Mouse (Mus musculus) layer of hippocampus, adult 11-12 months (tissue): ENCODE data around the gene H2afj.
"Not testable (repeated sequence)": the region's sequence is repeated elsewhere in the genome, so short reads cannot be mapped to it uniquely, and the experiment has no call there.

ENCODE experiments used
- DNase-seq: peaks from one replicate; pipeline ENCODE4 v3.0.0; 2022; ENCODE audit warnings: low spot score

The H2afj gene

DNA sequence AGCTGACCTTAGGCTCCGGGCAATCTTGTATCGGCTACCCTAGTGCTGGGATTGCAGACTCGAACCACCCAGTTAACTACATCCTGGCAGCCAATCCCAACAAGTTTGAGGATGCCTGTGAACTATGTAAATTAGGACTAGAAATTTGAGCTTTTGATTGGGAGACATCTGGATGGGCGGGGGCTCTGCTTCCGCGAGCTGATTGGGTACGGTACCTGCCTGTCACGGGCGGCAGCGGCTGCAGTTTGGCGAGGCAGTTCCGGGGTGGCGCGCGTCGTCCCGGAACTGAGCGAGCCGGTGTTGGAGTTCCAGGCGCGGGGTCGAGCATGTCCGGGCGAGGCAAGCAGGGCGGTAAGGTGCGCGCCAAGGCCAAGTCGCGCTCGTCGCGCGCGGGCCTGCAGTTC, at the start of gene H2afj:
Gene H2afj (plus strand): TSS at position 231 of the 404 bp plus-strand sequence.
- DNase-seq, result peak; percentile 99

DNA sequence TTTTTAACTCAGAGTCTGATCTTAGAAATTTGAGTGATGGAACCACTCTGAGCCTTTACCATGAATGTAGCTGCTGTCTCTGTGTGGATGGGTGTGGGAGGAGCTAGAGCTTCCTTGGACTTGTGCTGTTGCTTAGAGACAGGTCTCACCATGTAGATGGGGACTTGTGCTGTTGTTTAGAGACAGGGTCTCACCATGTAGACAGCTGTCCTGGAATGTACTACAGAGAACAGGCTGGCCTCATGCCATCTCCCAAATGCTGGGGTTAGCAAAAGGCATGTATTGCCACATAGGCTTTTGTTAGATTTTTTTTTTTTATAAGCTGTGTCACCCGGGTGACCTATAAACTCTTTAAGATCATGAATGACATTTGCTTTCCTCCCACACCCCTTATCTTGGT, 44.1 kb upstream of the H2afj start:
- no peak for DNase-seq

DNA sequence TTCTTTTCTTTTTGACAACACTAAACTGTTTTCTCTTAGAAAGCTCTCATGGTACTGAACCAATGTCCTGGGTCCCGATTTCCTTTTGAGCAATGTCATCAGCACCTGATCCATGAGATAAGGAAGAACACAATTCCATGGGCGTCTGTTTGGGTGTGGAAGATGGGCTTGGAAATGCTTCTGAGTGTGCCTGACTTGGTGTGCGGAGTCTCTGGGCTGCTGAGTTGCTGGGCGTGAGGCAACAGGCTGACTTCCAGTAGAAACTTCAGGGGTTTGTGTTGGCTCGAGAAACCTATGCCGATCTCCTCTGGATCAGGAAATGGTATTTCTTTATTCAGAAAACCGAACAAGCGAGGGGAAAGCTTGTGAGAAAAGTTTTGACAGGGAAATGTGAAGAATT, 38.9 kb upstream of the H2afj start:
- no peak for DNase-seq

DNA sequence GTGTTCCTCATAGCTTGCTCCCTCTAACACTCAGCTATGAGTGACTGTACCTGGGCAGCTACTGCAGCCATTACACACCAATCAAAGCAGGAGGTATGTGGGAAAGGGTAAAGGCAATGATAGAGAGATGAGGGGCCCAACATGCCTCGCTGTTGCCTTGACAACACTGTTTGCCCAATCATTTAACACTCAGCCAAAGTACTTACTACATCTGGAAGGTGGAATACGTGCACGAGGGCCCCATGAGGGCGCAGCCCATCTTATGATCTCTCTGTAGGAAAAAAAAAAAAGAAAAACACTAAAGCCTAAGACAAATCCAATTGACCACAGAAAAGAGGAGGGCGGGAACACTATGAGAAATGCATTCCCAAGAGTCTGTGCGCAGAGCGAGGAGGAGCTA, 38.2 kb upstream of the H2afj start:
- DNase-seq, result no peak

DNA sequence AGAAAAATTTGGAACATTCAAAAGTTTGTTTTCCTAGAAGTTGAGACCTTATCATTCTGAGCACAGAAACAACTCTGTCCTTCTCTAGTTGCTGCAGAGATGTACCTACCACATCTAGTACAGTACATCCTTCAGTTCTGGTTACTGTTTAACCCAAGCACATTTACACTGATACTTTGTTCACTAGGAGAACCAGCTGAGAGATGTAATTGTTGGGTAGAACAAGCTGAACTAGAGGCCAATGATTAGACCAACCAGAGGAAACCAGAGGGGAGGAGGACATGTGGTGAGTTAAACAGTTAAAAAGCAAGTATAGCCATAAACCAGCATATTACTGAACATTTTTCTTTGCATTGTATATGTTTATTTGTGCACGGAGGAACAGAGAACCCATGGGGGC, 31.7 kb upstream of the H2afj start:
- DNase-seq, result no peak

DNA sequence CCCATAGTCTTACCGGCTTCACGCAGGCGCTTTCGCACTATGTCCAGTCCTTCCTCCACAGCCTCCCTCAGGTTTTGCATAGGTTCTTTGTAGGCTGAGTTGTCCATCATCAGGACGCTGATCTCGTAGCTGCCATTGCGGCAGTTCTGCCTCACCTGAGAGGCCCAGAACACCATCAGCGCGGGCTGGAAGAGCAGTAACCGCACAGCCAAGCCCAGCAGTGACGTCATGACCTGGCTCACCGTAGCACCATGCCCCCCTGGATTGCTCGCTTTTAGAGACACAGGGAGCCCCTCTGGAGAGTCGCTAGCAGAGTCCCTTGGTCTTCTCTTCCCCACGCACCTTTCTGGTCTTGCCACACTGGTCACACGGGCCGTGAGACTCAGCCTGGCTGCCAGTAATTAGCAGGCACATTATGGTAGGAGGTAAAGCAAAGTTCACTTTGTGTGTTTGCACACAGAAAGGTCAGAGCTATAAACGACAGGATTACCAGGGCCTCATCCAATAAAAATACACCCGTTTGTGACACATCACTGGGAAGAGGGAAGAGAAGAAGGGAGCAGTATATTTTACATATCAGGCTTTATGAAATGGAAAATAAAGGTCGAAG, 26.6 kb upstream of the H2afj start, which contains the start of gene Gucy2c:
Gene Gucy2c (minus strand): TSS at position 389 of the 610 bp plus-strand sequence.
- no peak for DNase-seq

DNA sequence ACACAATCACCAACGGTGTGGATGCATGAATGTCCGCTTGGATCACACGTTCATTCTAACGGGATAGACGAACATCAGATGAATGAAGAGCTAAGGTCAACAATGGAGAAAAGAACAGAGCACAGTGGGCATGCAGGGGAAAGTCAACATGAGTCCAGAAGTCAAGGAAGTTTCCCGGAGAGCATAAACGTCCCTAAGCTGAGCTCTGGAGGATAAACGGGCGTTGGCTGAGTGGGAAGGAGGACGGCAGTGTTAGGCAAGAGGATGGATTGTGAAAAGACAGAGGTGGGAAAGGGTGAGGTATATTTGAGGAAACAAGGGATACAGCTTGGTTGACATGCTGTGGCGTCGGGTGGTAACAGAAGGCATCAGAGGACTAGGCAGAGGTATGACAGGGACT, 25.9 kb upstream of the H2afj start:
- no peak for DNase-seq

DNA sequence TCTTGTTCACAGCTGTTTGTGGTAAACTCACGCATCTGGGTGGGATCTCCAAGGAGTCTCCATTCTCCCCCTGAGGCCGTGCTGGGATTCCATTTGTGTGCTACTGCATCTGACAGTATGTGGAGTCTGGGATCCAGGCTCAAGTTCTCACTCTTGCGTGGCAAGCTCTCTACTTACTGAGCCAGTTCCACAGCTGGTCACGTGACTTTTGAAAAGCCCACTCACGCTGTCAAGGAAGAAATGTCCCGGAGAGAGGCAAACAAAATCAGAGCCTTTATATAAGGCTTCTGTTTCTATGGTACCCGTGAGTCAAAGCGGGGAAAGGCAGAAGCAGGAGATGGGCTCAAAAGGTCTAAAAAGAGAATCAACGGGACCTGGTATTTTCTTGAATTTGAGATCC, 25.3 kb upstream of the H2afj start:
- no peak for DNase-seq

DNA sequence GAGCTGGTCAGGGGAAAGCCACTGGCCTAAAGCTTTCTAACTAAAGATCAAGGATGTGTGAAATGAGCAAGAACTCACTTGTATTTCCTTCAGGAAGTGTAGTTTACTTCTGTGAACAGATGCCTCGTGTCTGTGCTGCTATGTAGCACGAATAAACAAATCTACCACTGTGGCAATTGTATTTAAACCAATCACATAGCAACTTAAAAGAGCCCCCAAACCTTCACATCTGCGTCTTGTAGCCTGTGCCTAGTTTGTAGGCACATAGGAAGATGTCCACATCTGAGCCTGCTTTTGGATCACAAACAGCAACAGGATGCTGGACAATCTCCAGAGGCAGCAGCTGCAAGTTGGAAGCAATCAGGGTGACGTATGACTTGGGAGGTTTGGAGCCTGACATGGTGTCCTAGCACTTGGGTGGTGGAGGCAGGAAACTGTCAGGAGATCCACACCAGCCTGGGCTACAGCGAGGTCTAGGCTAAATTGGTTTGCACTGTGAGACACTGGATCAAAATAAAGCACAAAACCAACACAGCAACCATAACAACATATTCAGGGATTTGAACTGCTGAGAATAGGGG, 18.6 kb upstream of the H2afj start:
- peak; percentile 34 for DNase-seq

DNA sequence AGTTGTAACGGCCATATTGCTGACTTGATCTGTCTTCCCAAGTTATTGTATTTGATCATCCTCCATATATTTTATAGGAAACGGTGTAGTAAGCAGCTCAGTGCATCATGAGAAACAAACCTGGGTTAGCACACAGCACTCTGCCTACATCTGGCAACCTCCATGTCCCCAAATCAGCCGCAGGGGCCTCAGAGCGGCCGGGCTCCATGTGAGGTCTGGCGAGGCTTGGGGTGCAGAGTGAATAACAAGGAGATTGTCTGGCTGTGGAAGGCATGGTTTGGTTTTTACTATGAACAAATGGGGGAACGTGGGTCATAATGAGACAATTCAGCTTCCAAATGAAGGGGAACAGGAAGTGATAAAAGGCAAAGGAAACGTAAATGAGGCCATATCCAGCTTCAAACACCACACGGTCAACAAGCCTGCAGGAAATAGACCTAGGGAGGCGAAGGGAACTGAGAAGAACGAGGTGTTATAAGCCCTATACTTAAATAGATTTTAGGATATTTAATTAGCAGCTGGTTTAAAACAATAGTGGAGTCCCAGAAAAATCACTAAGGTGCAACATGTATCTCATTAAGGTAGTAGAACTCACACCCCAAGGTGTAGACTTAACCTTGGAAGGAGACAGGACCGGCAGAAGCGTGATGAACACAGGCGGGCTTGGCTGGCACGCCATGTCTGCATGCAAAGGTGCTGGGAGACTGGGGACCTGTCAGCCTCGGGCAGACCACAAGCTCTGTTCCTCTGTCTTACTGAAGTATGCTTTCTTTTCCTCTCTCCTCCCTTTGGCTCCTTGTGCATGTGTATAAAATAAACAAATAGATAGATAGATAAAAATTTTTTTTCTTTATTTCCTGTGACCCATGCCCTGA, 14.9 kb upstream of the H2afj start:
- no peak for DNase-seq

DNA sequence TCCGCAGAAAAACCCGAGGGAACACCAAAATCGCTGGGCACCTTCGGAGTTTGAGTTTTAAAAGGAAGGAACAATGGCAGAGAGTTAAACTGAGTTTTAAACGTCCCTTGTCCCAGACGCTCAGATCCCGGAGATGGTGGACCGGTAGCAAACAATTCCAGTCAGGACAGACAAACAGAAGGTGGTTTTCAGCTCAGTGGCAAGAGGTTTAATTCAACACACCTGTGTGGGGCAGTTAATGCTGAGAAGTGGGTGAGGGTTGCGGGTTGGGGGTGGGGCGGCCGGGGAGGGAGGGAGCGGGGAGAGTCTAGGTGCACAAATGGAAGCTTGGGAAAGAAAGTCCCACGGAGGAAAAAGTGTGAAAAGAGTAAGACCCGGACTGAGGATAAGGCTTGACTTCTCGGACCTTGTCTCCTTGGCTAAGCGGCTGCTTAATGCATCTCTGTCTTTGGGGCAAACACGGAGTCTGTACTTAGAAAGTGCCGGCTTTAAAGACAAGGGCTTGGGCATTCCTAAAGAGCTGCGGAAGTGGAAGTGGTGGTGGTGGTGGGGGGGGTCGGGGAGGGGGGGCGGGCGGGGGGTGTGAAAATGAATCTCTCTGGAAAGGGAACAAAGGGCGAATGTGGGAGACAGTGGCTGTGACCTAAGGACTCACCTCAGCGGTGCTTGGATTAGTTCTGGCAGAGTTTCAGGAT, 14.1 kb upstream of the H2afj start:
- no peak for DNase-seq

DNA sequence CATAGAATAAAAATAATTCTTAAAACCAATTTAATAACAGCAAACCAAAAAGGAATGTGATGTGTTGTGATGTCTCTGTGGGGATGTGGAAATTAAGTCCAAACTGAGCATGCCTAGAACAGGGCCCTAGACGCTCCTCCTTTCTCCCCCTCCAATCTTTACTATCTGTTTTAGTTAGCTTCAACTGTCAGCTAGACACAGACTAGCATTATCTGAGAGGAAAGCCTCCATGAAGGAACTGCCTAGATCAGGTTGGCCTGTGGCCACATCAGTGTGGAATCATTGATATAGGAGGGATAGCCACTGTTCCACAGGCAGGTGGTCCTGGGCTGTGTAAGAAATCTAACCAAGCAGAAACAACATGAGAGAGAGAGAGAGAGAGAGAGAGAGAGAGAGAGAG, 12.9 kb upstream of the H2afj start:
- DNase-seq, result no peak

DNA sequence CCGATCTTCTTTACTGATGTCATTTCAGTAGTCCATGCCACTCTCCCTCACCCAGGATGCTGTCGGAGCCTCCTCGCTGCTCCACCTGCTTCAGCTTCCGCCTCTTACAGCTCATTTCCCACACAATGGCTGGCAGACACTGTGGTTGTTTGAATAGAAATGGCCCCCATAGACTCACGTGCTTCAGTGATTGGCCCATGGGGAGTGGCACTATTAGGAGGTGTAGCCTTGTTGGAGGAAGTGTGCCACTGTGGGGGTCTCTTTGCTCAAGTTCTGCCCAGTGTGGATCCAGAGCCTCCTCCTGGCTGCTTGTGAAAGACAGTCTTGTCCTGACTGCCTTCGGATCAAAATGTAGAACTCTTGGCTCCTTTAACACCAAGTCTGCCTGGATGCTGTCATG, 12.2 kb upstream of the H2afj start:
- no peak for DNase-seq

DNA sequence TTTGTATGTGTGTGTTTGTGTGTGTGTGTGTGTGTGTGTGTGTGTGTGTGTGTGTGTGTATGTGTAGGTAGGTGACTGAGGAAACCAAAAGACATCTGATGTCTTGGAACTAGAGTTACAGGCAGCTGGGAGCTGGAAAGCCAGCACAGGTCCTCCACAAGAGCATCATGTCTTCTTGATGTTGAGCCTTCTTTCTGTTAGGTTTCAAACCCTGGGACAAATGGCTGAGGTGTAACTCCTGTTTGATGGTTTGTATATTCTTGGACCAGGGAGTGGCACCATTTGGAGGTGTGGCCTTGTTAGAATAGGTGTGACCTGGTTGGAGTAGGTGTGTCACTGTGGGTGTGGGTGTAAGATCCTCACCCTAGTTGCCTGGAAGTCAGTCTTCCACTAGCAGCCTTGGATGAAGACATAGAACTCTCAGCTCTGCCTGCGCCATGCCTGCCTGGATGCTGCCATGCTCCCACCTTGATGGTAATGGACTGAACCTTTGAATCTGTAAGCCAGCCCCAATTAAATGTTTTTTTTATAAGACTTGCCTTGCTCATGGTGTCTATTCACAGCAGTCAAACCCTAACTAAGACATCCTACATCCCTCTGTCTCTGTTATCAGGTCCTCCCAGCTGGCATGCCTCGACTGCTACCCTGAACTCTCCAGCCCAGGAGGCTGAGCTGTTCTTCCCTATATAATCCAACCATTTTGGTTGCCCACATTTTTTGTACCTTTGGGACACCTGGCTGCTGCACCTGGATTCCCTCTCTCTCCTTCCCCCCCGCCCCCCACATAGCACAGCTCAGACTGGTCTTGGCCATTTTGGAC, 10.0 kb upstream of the H2afj start:
- not testable (repeated sequence) for DNase-seq

DNA sequence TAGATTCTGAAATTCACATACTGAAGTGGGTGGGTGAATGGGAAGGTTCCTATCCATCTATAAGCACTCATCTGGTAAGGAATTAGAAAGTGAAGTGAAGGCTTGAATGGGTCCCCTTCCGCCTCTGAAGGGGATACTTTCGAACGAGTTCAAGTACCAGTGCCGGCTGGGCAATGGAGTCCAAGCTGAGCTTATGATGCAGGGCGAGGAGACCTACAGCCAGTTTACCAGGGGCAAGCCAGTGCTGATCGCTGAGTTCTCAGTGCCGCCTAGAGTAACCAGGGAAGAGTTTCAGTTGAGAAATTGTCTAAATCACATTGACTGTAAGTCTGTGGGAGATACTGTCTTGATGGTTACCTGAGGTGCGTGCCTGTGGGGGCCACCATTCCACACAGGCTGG, 7.3 kb upstream of the H2afj start:
- DNase-seq, result no peak

DNA sequence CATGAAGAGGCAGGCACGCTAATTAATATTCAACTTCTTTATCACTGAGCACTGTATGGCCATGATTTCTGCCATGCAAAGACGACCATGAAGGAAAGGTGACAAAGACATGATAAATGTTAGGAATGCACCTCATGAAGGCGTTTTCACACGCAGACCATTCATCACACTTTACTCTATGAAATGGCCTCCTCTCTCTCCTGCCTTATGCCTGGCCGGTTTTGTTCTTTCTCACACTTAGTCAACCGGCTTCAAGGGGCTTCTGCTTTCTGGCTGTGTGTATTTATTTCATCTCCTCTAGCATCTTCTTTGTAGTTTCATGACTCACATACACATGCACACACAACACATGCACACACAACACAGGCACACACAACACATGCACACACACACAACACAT, 6.8 kb upstream of the H2afj start:
- DNase-seq, result no peak

DNA sequence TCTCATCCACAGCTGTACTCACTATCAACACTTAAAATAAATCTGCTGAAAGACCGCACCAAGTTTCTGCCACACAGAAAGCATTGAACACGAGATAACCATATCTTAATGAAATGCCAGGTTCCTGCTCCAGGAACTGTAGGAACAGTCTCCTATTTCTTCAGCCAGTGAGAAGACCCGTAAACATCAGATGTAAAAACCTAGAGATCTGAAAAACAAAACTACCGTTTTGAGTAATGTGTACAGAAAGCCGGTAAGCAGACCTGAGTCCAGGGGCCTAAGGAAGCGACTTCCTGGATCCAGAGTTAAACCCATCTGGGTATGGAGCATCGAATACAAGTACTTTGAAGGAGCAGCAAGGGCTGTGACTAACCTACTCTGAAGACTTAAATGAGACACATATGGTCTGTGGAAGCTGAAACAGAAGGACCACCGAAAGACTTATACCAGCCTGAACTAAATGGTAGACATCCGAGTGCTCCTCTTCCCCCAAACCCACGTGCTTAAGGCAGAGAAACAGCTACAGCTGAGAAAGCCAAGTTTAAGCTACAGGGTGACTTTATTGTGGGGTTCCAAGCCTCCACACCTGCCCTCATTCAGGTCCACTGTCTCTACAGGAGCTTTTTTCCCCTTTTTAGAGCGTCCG, 4.8 kb upstream of the H2afj start:
- DNase-seq, result no peak

DNA sequence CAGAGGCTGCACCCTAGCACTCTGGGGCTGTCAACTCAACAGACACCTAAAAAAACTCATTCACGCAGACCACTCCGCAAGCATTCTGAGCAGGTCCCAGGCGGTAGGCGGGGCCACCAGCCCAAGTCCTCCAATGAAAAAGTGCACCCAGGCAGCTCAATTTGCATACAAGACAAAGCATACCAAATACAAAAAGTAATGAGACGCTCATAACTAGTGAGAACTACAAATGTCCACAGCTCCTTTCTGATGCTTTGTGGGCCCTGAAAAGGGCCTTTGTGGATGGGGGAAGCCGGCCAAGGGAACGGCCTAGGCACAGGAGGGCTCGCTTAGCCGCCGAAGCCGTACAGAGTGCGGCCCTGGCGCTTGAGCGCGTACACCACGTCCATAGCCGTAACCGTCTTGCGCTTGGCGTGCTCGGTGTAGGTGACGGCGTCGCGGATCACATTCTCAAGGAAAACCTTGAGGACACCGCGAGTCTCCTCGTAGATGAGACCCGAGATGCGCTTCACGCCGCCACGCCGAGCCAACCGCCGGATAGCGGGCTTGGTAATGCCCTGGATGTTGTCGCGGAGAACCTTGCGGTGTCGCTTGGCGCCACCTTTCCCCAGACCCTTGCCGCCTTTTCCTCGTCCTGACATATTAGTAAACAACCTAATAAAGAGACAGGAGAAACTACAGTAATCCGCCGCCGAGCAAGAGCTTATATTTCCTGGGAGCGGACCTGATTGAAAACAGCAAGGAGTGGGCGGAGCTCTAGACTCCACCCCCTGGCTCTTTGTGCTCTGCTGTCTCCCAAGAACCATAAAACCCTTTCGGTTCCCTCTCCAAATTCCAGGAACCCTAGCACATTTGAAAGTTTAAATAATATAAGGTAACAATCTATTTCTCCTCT, 4.1 kb upstream of the H2afj start, which contains the start of gene Hist4h4:
Gene Hist4h4 (minus strand): TSS at position 677 of the 895 bp plus-strand sequence.
- DNase-seq, result peak; percentile 98

DNA sequence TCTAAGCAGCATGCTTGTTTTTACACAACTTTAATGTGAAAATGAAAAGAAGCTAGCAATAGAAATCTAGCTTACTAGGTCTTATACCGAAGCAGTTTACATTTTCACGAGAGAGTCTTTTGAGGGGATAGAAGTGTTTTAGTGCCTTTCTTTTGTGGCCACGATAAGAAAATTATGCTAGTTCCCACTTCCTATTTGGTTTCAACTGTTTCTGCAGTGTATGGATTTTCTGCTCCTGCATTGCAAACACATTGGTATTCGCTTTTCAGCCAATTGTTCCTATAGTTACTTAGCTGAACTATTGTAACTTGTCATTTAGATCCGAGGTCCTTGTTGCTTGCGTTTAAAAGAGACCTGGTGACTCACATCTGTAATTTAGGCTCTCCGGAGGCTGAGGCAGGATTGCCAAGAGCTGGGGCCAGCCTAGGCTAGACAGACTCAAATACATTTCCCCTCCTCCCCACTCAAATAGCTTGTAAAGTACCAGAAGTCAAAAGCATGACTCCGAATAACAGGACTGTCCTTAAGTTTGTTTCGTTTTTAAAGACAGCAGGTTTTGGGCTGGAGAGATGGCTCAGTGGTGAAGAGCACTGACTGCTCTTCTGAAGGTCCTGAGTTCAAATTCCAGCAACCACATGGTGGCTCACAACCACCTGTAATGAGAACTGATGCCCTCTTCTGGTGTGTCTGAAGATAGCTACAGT, 3.2 kb upstream of the H2afj start:
- DNase-seq, result no peak

DNA sequence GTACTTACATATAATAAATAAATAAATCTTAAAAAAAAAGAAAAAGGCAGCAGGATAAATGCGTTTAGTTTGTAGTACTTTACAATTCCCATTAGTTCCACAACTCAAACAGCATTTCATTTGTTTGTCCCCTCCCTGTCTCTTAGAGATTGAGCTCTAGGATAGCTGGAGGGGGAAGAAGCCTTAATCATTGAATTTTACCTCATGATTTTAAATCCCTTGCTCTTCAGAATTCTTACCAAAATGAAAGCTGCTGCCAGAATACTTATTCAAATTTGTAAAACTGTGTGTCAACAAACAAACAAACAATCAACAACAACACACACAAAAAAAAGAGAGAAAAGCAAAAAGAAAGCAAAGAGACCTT, 2.7 kb upstream of the H2afj start:
- no peak for DNase-seq
